Mouse (Mus musculus) spleen, adult 2 months (tissue): ENCODE measurements around the gene Rps2.

Experiments
- CTCF ChIP-seq: fragments of 200-500 bp; IDR thresholded peaks from 2 replicates; pipeline ENCODE4 v1.5.1; 2011; ENCODE audit warnings: mild to moderate bottlenecking, inconsistent platforms; ENCODE audit not compliant: insufficient read depth, insufficient read length, insufficient replicate concordance; ENCODE audit errors: extremely low read depth
- POLR2A ChIP-seq: fragments of 200-500 bp; IDR thresholded peaks from 2 replicates; pipeline ENCODE4 v1.6.1; 2011; ENCODE audit warnings: low read depth, low read length, inconsistent platforms

GRCm38 (mm10) chr17:24723881-24724180 is 5.9 kb downstream of the Rps2 start:
- TF ChIP-seq CTCF (no peak), POLR2A (no peak)
